Mouse (Mus musculus) E14TG2a.4 (cell line): ENCODE measurements around the gene Apof.

Experiments used
- CTCF ChIP-seq: conservative IDR thresholded peaks from 2 replicates; pipeline ENCODE4 v1.5.1; 2014; ENCODE audit warnings: low read length
- NANOG ChIP-seq: IDR thresholded peaks from 2 replicates; pipeline ENCODE4 v1.6.1; 2014; ENCODE audit warnings: borderline replicate concordance, low read length, mixed read lengths
- POU5F1 ChIP-seq: IDR thresholded peaks from 2 replicates; pipeline ENCODE4 v1.6.1; 2014; ENCODE audit warnings: low read length, borderline replicate concordance

DNA sequence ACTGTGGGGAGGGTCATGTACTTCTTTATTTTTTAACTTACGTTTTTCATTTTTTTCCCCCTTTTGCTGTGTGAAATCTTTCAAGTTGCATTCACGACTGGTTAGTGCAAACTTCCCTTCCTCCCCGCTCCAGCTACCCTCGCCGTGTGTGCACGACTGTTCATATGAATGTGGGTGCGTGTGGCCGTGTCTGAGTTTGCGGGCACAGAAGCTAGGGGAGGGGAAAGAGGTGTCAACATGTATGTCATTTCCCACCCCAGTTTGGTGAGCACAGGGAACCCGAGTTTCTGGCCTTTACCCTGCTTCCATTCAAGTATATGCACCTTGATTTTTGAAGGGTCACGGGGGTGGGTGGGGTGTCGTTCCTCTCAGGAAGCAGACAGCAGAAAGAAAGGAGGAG is 37.9 kb upstream of the Apof start:
- TF ChIP-seq CTCF = no peak
- no peak for TF ChIP-seq NANOG
- no peak for TF ChIP-seq POU5F1
